Mouse (Mus musculus) right cerebral cortex, postnatal 10 days (tissue): ENCODE data around the gene Gm13889.

Experiments
- DNase-seq, 2 experiments: peaks; one replicate each; pipeline ENCODE4 v3.0.0; 2021; ENCODE audit warnings: low spot score in 2 of 2

Gene Gm13889

DNA sequence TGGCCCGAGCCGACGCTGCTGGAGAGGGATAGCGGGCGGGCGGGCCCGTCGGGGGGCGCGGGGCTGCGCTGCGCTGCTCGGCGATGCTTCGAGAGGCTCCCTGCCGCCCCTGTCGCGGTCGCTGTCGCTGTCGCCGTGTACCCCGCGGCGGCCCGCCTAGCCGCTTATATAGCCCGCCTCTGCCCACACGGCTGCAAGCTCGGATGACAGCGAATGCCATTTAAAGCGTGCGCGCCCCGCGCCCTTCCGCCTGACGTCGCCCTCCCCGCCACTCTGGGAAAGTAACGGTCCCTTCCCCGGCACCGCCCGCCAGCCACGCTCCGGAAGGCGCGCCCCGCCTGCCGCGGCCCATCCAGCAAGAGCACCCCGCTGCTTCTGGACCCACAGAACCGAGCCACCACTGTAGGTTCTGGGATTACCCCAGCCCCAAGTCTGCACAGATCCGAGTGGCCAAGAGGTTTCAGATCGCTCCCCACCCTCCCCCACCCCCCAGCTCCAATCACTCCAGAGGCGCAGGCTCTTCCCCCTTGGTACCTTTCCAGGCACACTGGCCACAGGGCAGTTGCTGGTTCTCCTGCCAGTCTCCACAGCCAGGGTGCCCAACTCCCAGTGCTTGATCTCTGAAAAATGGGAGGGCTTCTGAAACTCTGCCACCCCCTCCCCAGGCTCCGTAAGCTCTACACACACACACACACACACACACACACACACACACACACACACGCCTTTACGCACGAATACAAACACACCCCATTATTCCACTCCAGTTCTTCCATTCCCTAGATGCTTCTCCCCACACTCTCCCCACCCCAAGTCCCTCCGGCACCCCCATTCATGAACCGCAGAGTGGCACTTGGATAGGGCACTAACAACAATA, at the start of gene Gm13889:
Gm13889 (minus strand) TSS at position 294 of the 877 bp plus-strand sequence.
- peak; percentile 96 for DNase-seq

DNA sequence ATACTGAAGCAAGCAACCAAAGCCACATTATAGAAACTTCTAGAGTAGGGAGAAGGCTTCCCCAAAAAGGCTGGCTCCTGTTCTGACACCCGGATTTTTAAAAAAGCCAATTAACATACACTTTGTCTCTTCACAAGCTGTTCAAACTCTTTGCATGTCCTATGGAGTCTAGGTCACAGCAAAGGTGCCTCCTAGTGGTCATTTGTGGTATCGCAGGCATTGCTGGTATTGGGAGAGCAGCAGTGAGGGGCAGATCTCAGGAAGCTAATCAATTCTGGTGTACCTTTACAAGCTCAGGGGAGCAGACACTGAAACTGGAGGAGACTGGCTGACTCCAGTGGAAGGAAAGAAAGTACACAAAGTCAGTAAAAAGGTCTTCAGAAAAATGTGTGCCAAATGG, 45.3 kb upstream of the Gm13889 start:
- peak; percentile 93 to 94 for DNase-seq

DNA sequence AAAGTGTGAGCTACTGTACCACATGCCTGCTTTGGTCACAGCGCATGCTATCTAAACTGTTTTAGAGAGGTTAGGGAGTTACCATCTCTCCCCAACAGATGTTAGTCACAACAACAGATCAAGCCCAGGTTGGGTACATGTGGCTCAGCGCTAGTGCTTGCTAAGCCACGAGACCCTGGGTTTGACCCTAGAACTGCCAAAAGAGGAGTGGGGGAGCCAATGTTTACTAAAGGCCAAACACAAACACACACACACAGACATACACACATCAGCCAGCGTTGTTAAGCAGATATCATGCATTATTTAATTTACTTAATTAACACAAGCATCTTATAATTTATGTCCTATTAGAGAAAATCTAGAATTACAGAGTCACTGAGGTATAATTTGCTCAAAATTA, 44.9 kb upstream of the Gm13889 start:
- no peak for DNase-seq

DNA sequence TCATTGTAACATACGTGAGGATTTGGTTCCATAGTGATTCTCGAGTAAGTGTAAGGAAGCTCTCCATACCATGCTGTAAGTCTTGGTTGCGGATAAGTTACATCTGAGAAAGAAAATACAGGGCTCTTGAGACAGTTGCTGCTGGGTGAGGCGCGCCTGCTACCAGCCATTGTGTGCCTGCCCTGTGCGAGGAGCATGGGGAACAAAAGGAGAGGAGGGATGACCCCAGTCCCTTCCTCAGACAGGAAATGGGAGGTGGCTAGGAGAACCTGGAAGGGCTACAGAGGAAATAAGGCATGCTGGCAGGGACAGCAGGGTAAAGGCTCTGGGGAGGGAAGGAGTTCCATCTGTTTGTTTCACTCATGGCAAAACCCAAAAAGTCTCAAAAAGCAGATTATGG, 44.4 kb upstream of the Gm13889 start:
- no peak for DNase-seq

- no peak for DNase-seq
Measured at GRCm38 (mm10) chr2:93996254-93996653, 39.3 kb upstream of the Gm13889 start, which contains the start of gene Gm27027. TSS of gene Gm27027 (minus strand) at chr2:93996354.

DNA sequence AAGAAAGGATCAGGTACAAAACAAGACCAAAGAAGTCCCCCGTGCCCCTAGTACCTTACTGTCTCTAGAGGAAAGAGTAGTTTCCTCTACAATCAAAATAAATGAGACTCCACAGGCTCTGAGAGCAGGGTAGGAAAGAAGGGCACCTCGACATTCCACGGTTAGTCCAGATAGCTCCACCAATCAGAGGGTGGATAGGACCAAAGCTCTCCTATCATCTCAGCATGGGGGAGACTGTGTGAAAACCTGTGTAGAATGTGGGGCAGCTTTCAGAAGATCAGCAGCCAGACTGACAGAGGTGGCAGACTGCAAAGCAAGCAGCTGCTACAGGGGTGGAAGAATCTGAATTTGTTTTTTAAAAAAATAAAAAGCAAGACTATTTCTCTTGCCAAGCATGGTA, 35.8 kb upstream of the Gm13889 start:
- DNase-seq, result no peak

- peak; percentile 56 to 70 for DNase-seq
Measured at GRCm38 (mm10) chr2:93992259-93992658, 35.3 kb upstream of the Gm13889 start.

DNA sequence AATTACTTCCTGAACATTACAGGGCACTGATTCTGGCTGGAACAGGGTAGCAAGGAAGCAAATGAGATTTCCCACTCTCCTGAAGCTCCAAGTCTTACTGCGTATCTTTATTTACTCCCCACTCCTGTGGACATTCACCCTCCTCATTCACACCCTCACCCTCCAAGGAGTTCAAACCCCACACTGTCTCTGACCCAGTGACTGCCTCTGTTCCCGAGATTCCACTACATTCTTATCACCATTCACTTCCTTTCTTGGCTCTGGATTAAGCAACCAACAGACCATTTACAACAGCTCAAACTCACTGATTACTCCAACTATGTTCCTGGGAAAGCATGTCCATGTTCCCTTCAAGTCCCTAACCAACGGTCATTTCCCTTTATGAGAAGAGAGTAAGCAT, 34.3 kb upstream of the Gm13889 start:
- DNase-seq, result no peak

GRCm38 (mm10) chr2:93988440-93988839, 31.4 kb upstream of the Gm13889 start:
- no peak for DNase-seq

- no peak for DNase-seq
Measured at GRCm38 (mm10) chr2:93982457-93983235, 25.6 kb upstream of the Gm13889 start.

DNA sequence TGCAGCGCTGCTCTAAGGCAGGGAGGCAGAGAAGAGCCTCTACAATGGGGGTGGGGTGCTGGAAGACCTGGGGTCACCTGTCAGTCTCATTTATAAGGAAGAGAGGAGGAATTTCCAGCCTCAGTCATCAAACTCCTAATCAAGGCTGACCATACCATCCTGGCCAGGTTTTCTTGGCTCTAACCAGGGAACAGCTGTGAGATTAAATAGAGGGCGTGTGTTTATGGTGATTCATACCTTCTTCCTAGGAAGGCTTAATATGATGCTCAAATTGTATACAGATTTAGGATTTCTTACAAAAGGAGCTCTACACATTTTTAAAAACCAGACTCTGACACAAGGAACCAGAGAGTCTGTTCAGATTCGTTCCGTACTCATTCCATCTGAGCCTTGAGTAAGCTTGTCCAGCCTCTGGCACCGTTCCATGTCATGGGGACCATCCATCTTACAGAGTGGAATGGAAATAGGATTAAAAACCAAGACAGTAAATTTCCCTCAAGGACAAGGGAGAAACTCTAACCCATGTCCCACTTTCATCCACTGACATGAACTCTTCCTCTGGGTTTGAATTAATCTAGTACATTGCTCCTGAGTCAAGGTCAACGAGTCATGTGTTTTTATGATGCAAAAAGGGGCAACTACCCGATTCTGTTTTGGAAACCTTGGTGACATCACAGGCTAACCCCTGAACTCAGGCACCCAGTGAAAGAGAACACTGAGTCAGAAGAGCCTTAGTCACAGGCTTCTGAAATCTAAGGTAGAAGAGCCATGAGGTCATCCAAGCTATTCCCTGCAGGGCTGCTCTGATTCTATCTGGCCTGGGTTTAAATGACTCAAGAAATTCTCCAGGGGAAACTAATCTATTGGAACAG, 22.5 kb upstream of the Gm13889 start:
- DNase-seq, result no peak

DNA sequence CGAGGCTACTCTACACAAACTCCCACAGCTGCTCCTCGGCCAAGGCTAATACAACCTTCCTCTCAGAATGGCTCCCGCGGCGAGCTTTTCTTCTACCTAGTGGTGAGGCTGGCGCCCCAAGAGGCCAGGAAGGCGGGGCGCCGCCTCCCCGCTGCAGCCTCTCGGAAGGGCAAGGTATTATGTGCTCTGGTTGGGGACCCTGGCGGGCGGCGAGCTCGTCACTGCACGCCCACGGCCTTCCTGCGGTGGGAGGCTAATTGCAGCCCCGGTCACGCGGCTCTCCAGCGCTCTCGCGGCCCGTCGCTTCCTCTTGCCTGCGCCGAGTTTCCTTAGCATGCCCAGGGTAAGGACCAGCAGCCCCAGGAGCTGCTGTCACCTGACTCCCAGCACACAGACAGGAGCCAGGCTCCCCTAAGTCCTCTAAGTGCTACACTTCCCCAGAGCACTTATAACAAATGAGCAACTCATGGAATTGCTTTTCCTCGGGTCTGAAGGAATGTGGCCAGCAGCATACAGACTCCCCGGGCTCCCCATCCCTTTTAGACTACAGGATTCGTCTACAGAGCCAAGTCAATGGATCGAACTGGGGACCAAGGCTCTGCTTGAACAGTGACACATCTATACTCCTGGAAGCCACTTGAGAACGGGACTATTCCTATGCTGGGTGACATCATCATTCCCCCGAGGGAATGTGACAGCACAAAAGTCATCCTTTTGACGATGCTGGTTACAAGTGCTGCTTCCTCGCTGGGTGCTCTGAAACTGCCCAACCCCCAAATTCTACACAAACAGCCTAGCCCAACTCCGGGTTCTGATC, 19.6 kb upstream of the Gm13889 start:
- DNase-seq, result peak; percentile 76 to 77

- no peak for DNase-seq
Measured at GRCm38 (mm10) chr2:93975526-93976435, 18.8 kb upstream of the Gm13889 start.

- no peak for DNase-seq
Measured at GRCm38 (mm10) chr2:93975041-93975440, 18.0 kb upstream of the Gm13889 start.

DNA sequence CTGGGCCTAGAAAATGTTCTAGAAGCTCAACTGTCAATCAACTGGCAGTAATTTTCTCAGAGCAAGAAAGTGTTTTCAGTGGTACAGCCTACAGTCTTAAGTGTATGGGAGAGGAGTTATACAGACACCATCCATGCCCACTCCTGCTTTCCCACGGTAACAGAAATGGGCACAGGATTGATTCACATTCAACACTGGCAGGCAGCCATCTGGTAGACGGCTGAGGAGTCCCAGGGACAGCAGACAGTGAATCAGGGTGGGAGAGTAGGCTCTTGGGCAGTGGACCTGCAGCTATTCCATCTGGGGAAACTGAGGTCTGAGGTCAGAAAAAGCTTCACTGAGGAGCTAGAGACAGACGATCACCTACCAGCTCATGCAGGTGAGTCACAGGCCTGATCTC, 14.6 kb upstream of the Gm13889 start:
- DNase-seq, result peak; percentile 50 to 51

GRCm38 (mm10) chr2:93964494-93965160, 7.6 kb upstream of the Gm13889 start:
- peak; percentile 71 to 82 for DNase-seq

GRCm38 (mm10) chr2:93963802-93964201, 6.8 kb upstream of the Gm13889 start:
- DNase-seq, result no peak

- no peak for DNase-seq
Measured at GRCm38 (mm10) chr2:93961716-93962115, 4.7 kb upstream of the Gm13889 start.

- DNase-seq, result no peak
Measured at GRCm38 (mm10) chr2:93959346-93959745, 2.3 kb upstream of the Gm13889 start.
